Mouse (Mus musculus) liver, embryonic 14.5 days (tissue): ENCODE data around the gene Usp17lb. TPM values are rescaled to one million over a fixed set of nuclear protein-coding genes. Genes with fewer than 3 reads are reported as not detected.
"Not testable (repeated sequence)": the region's sequence is repeated elsewhere in the genome, so short reads cannot be mapped to it uniquely, and the experiment has no call there.

Source experiments
- ATAC-seq: fragments of 200-750 bp; cut with Nextera tagmentation; 2 replicates; pipeline ENCODE4 v1.8.0; 2017; ENCODE audit warnings: moderate number of reproducible peaks, mild to moderate bottlenecking, moderate library complexity; ENCODE audit not compliant: insufficient read depth
- DNase-seq, 3 experiments: peaks; one replicate each; pipeline ENCODE4 v3.0.0-alpha.2; 2012 to 2013; ENCODE audit warnings: low read depth in 3 of 3, low spot score in 3 of 3
- H3K27ac ChIP-seq: fragments of 300-500 bp; sonication (generic); 2 replicates; pipeline ENCODE4 v1.5.1; 2014; ENCODE audit warnings: moderate library complexity, mild to moderate bottlenecking, control low read depth, inconsistent platforms
- H3K27me3 ChIP-seq: fragments of 300-500 bp; sonication (generic); 2 replicates; pipeline ENCODE4 v1.6.1; 2014; ENCODE audit warnings: mild to moderate bottlenecking, low read length, moderate library complexity; ENCODE audit not compliant: control insufficient read depth, insufficient read depth
- H3K36me3 ChIP-seq: fragments of 300-500 bp; sonication (generic); replicated peaks from 2 replicates; pipeline ENCODE4 v1.6.1; 2014; ENCODE audit warnings: low read depth; ENCODE audit not compliant: control insufficient read depth, insufficient read depth
- H3K4me1 ChIP-seq, 2 experiments: fragments of 200-500 bp in 1 of 2; fragments of 300-500 bp in 1 of 2; sonication (generic) in 1 of 2; replicated peaks; 2 replicates each; pipeline ENCODE4 v1.6.1; 2012 to 2014; ENCODE audit warnings: antibody characterized with exemption in 1 of 2, inconsistent platforms in 1 of 2, low read length in 1 of 2; ENCODE audit not compliant: control insufficient read depth in 2 of 2, insufficient read depth in 2 of 2
- H3K4me2 ChIP-seq: fragments of 300-500 bp; sonication (generic); 2 replicates; pipeline ENCODE4 v1.6.1; 2014; ENCODE audit warnings: low read depth, mild to moderate bottlenecking, control low read depth, moderate library complexity
- H3K4me3 ChIP-seq, 2 experiments: fragments of 200-500 bp in 1 of 2; fragments of 300-500 bp in 1 of 2; sonication (generic) in 1 of 2; 2 replicates each; pipeline ENCODE4 v1.5.1; 2012 to 2014; ENCODE audit warnings: low read depth in 2 of 2, low read length in 2 of 2, mild to moderate bottlenecking in 2 of 2, control low read depth in 1 of 2, inconsistent platforms in 1 of 2, moderate library complexity in 1 of 2; ENCODE audit not compliant: insufficient read depth in 1 of 2
- H3K9ac ChIP-seq: fragments of 300-500 bp; sonication (generic); replicated peaks from 2 replicates; pipeline ENCODE4 v1.6.1; 2014; ENCODE audit warnings: mild to moderate bottlenecking, control low read depth, moderate library complexity
- H3K9me3 ChIP-seq: fragments of 300-500 bp; sonication (generic); 2 replicates; pipeline ENCODE4 v1.6.1; 2016; ENCODE audit warnings: low read length, mixed read lengths; ENCODE audit not compliant: control insufficient read depth
- CTCF ChIP-seq: IDR thresholded peaks from 2 replicates; pipeline ENCODE4 v1.5.1; 2016; ENCODE audit warnings: antibody characterized with exemption, low read depth, control low read depth
- EP300 ChIP-seq: IDR thresholded peaks from 2 replicates; pipeline ENCODE4 v1.6.1; 2016; ENCODE audit warnings: antibody characterized with exemption, low read depth
- WGBS: fragments of 180-500 bp; shearing (Covaris S2); extraction: QIAGEN DNeasy Blood & Tissue Kit; methylation state at CpG from one replicate; pipeline ENCODE4 v1.1.7; 2014; ENCODE audit not compliant: insufficient replicate concordance; 5-methylcytosine and 5-hydroxymethylcytosine counted together
- polyA plus RNA-seq, 2 experiments: library from polyadenylated mRNA; depleted of rRNA in 1 of 2; stranded (reverse) in 1 of 2; unstranded in 1 of 2; fragments of >200 nt; fragmentation: Nextera tagmentation in 1 of 2; extraction: Ambion mirVana in 1 of 2; gene quantifications; 2 replicates each; pipeline versions ENCODE4 v1.2.1 to v1.2.3; 2012 to 2014

The Usp17lb gene
- polyA plus RNA-seq (2012; rRNA removed) (not detected in 2 replicates), polyA plus RNA-seq (2014; fragmentation: Nextera tagmentation; extraction: Ambion mirVana) (not detected in 2 replicates)

DNA sequence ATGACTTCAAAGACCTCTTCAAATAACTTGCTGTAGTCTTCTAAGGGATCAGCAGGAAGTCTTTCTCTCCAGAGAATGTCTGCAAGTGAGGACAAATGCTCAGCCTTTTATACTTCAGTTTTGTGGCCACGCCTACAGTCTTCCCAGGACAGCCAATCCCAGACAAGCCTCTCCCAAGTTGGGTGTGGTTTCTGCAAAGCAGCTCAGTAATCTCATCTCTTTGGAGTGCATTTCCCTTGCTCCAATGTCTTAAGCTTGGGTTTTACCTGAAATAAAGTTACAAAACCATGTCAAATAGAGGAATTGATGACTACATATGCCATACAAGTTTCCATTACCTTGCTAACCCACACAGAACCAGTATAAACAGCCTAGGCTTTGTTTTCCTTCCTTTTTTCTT, at the start of gene Usp17lb:
Usp17lb (minus strand) TSS at position 101 of the 400 bp plus-strand sequence.
- 42% methylated on average over 1 of the region's 1 CpGs for WGBS
- no peak for DNase-seq
- H3K9me3 ChIP-seq, result no peaks in the 10 kb centered on the region

DNA sequence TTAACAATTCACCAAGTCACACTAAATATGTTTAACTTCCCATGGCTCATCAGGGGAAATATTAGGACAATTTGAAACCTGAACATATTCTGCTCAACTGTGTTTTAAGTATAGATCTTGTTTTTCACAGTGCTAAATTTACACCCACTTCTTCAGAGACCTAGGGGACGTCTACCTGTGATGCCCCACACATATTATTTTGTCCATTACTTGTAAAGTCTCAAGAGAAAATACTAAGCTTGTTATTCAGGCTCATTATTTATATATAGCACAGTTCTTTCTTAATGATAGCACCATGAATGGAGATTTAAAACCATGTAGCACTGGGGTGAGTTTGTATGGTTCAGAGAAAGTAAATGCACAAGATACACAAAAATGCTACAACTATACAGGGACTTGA, 35.3 kb upstream of the Usp17lb start, which contains the start of gene Olfr665:
Olfr665 (plus strand) TSS at position 301 of the 400 bp plus-strand sequence.
- ATAC-seq, result no peak
- H3K4me3 ChIP-seq, result no peak within 1 kb of the TSS
- no peak within 1 kb of the TSS for H3K27ac ChIP-seq
- WGBS, result 13% methylated on average over 1 of the region's 1 CpGs
- no peaks in the 10 kb centered on the region for H3K9me3 ChIP-seq
- no peak for TF ChIP-seq EP300
- no peak for TF ChIP-seq CTCF
- no peak within 1 kb of the TSS for H3K4me2 ChIP-seq
- no peaks in the 10 kb centered on the region for H3K36me3 ChIP-seq
- no peaks in the 10 kb centered on the region for H3K27me3 ChIP-seq
- H3K4me1 ChIP-seq, result no peaks in the 10 kb centered on the region
- DNase-seq, result no peak
- no peak within 1 kb of the TSS for H3K9ac ChIP-seq

More for the DNA sequence above, at the start of gene Usp17lb:
- Histone ChIP-seq H3K27me3 (no peaks in the 10 kb centered on the region), H3K36me3 (no peaks in the 10 kb centered on the region), H3K27ac (no peak within 1 kb of the TSS), H3K4me1 (no peaks in the 10 kb centered on the region), H3K9ac (no peak within 1 kb of the TSS), H3K4me2 (no peak within 1 kb of the TSS), H3K4me3 (no peak within 1 kb of the TSS)
- no peak for TF ChIP-seq CTCF
- no peak for TF ChIP-seq EP300
- ATAC-seq, result no peak

DNA sequence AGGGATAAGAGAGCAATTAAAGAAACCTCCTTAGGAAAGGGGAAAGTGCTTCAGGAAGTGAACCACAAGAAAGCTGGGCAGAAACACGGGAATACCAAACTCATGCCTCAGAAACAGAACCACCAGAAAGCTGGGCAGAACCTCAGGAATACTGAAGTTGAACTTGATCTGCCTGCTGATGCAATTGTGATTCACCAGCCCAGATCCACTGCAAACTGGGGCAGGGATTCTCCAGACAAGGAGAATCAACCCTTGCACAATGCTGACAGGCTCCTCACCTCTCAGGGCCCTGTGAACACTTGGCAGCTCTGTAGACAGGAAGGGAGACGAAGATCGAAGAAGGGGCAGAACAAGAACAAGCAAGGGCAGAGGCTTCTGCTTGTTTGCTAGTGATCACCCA, 19.0 kb upstream of the Usp17lb start:
- no peak for TF ChIP-seq CTCF
- TF ChIP-seq EP300, result no peak
- ATAC-seq, result no peak

GRCm38 (mm10) chr7:104857683-104858082, 15.3 kb upstream of the Usp17lb start:
- H3K4me2 ChIP-seq, result no peak overlapping the region
- no peak for TF ChIP-seq CTCF

More for the DNA sequence above, 19.0 kb upstream of the Usp17lb start:
- Histone ChIP-seq H3K36me3 (no peaks in the 10 kb centered on the region), H3K9ac (no peak overlapping the region), H3K27ac (no peak overlapping the region), H3K9me3 (no peaks in the 10 kb centered on the region), H3K4me3 (no peak overlapping the region), H3K4me2 (no peak overlapping the region), H3K27me3 (no peaks in the 10 kb centered on the region), H3K4me1 (no peaks in the 10 kb centered on the region)
- WGBS, result 59% methylated on average over 3 of the region's 3 CpGs
- no peak for DNase-seq

GRCm38 (mm10) chr7:104856709-104857108, 14.3 kb upstream of the Usp17lb start, which contains the start of gene Usp17la:
Usp17la (plus strand) TSS chr7:104857009.
- not testable (repeated sequence) for H3K36me3 ChIP-seq, ATAC-seq, H3K4me2 ChIP-seq, H3K4me3 ChIP-seq, H3K9me3 ChIP-seq, H3K27ac ChIP-seq, DNase-seq, H3K9ac ChIP-seq, H3K27me3 ChIP-seq, H3K4me1 ChIP-seq
- 57% methylated on average over 2 of the region's 2 CpGs for WGBS

More at GRCm38 (mm10) chr7:104857683-104858082, 15.3 kb upstream of the Usp17lb start:
- no peaks in the 10 kb centered on the region for H3K4me1 ChIP-seq
- WGBS, result 48% methylated on average over 1 of the region's 1 CpGs
- DNase-seq (no peak), ATAC-seq (no peak)
- H3K9me3 ChIP-seq, result no peaks in the 10 kb centered on the region
- H3K4me3 ChIP-seq, result no peak overlapping the region
- H3K27me3 ChIP-seq, result no peaks in the 10 kb centered on the region
- H3K36me3 ChIP-seq, result no peaks in the 10 kb centered on the region
- H3K27ac ChIP-seq, result no peak overlapping the region
- H3K9ac ChIP-seq, result no peak overlapping the region
